Mouse (Mus musculus): Measurements from ENCODE around the gene Actbl2.

GRCm38 (mm10) chr13:111237296-111237695, 17.5 kb upstream of the Actbl2 start:
- TF ChIP-seq TCF3 (IDR thresholded peaks at IDR 0.05; ENCODE audit: insufficient read length, low read depth) (no peak), POLR2A (IDR thresholded peaks at IDR 0.05; ENCODE audit: insufficient read length, low read depth) (no peak), CEBPB (IDR thresholded peaks at IDR 0.05; ENCODE audit: insufficient read depth, poor library complexity, severe bottlenecking) (no peak), REST (IDR thresholded peaks at IDR 0.05; ENCODE audit: insufficient read depth, insufficient read length) (no peak), MAX (IDR thresholded peaks at IDR 0.05; ENCODE audit: low read depth) (no peak), E2F4 (IDR thresholded peaks at IDR 0.05; ENCODE audit: insufficient read depth) (no peak), MYOG (IDR thresholded peaks at IDR 0.05; ENCODE audit: control insufficient read depth in 1 of 3, insufficient read depth in 1 of 3, insufficient read length in 2 of 3, low read depth in 2 of 3) (no peak), USF1 (IDR thresholded peaks at IDR 0.05; ENCODE audit: low read depth) (no peak), MYOD1 (IDR thresholded peaks at IDR 0.05; ENCODE audit: control insufficient read depth in 1 of 3, insufficient read length in 2 of 3, low read depth in 2 of 3) (no peak), TCF12 (IDR thresholded peaks at IDR 0.05; ENCODE audit: insufficient read depth, poor library complexity, severe bottlenecking) (no peak)
